Mouse (Mus musculus): ENCODE measurements around the gene Ywhag.
A peak's percentile ranks its signal among the peaks of the same experiment; 100 is the strongest.

The Ywhag gene

GRCm38 (mm10) chr5:135950710-135951412 is 16.4 kb upstream of the Ywhag start:
- no peak for DNase-seq

GRCm38 (mm10) chr5:135946621-135947020 is 12.2 kb upstream of the Ywhag start:
- no peak for DNase-seq

GRCm38 (mm10) chr5:135945916-135946408 is 11.5 kb upstream of the Ywhag start:
- DNase-seq: no peak

GRCm38 (mm10) chr5:135942710-135943109 is 8.3 kb upstream of the Ywhag start:
- no peak for DNase-seq

GRCm38 (mm10) chr5:135940587-135940986 is 6.2 kb upstream of the Ywhag start:
- no peak for DNase-seq

GRCm38 (mm10) chr5:135935641-135936190 is 1.3 kb upstream of the Ywhag start:
- DNase-seq: peak; percentile 62

- no peak for DNase-seq
Measured at GRCm38 (mm10) chr5:135935176-135935523, 734 bp upstream of the Ywhag start.

GRCm38 (mm10) chr5:135933900-135934441 is 445 bp downstream of the Ywhag start:
- peak; percentile 88 for DNase-seq

- peak; percentile 24 for DNase-seq
Measured at GRCm38 (mm10) chr5:135933222-135933899, 1.1 kb downstream of the Ywhag start.

GRCm38 (mm10) chr5:135932359-135932758 is 2.1 kb downstream of the Ywhag start:
- peak; percentile 61 for DNase-seq

GRCm38 (mm10) chr5:135931526-135931925 is 2.9 kb downstream of the Ywhag start:
- DNase-seq: peak; percentile 40

- peak; percentile 33 for DNase-seq
Measured at GRCm38 (mm10) chr5:135929685-135930424, 4.6 kb downstream of the Ywhag start.

- no peak for DNase-seq
Measured at GRCm38 (mm10) chr5:135923901-135924300, 10.5 kb downstream of the Ywhag start.

- DNase-seq: no peak
Measured at GRCm38 (mm10) chr5:135919902-135920301, 14.5 kb downstream of the Ywhag start.

GRCm38 (mm10) chr5:135918593-135918992 is 15.8 kb downstream of the Ywhag start:
- no peak for DNase-seq

- DNase-seq: no peak
Measured at GRCm38 (mm10) chr5:135918059-135918437, 16.4 kb downstream of the Ywhag start.

- DNase-seq: no peak
Measured at GRCm38 (mm10) chr5:135917327-135918058, 16.9 kb downstream of the Ywhag start.

GRCm38 (mm10) chr5:135916601-135917000 is 17.8 kb downstream of the Ywhag start:
- peak; percentile 84 for DNase-seq

- no peak for DNase-seq
Measured at GRCm38 (mm10) chr5:135916051-135916565, 18.3 kb downstream of the Ywhag start.

- DNase-seq: peak; percentile 74
Measured at GRCm38 (mm10) chr5:135914156-135914555, 20.3 kb downstream of the Ywhag start.

- peak; percentile 30 for DNase-seq
Measured at GRCm38 (mm10) chr5:135913201-135913600, 21.2 kb downstream of the Ywhag start.

- peak; percentile 27 for DNase-seq
Measured at GRCm38 (mm10) chr5:135911633-135912220, 22.7 kb downstream of the Ywhag start.

Measured in cerebellum, adult 9-11 months (tissue).